In the genomic region with DNA sequence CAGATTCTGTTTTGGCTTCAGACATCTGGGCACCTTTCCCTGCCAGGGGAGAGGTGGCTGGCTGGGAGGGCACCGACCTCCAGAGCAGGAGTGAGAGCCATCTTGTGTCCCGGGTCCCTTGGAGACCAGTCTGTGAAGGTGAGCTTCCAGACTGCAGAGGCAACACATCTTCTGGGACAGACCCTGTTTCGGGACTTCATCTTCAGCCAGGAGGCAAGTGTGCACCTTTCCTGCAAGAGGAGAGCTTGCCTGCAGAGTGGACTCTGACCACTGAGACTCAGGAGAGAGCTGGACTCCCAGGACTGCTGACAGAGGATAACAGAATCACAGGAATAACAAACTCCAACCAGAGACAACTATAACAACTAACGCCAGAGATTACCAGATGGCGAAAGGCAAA, we compare ENCODE assay signal across 21 mouse cellular contexts.
DNase-seq lines count a peak whose midpoint lies in the region; ATAC-seq and TF ChIP-seq lines count a peak whose summit lies in the region.
"Had no signal": no experiment of that assay in that cellular context is flagged by ENCODE, and none has a peak within 500 bp of the region (broad histone marks: within the 10 kb centered on the region; RNA-seq: fewer than 3 reads in every experiment).

No protein-coding gene starts in this region.

- H3K36me3 ChIP-seq in kidney, adult 2 months (ENCODE audit: control insufficient read depth, insufficient read depth, low read length): no peaks in the 10 kb centered on the region
- no peaks in the 10 kb centered on the region for H3K36me3 ChIP-seq in kidney, embryonic 16.5 days (ENCODE audit: insufficient read depth, low read length)
- H3K36me3 ChIP-seq: embryonic facial prominence, embryonic 10.5 days; embryonic facial prominence, embryonic 13.5 days; forebrain, embryonic 12.5 days; forebrain, embryonic 15.5 days; hindbrain, embryonic 12.5 days; hindbrain, embryonic 15.5 days had no signal

- WGBS in kidney, adult 2 months: 64% methylated on average over 5 of the region's 5 CpGs
- 87% methylated on average over 5 of the region's 5 CpGs for WGBS in kidney, embryonic 16.5 days

- H3K27ac ChIP-seq in kidney, adult 2 months (ENCODE audit: insufficient read depth, low read depth, low read length): peak overlapping the region; percentile 93
- H3K27ac ChIP-seq in kidney, embryonic 16.5 days (ENCODE audit: low read length): no peak overlapping the region
- H3K27ac ChIP-seq: embryonic facial prominence, embryonic 10.5 days; embryonic facial prominence, embryonic 13.5 days; forebrain, embryonic 12.5 days; forebrain, embryonic 15.5 days; hindbrain, embryonic 12.5 days; hindbrain, embryonic 15.5 days had no signal

- DNase-seq in heart, adult 11 months: peak; percentile 78
- DNase-seq in heart, adult 18-20 months: no peak
- DNase-seq in kidney, adult 2 months: peak; percentile 83
- peak; percentile 31 to 56 for DNase-seq in kidney, postnatal 25 days
- no peak for DNase-seq in Muller cell, postnatal 12 days (ENCODE audit: inconsistent ontology term)
- DNase-seq in cerebellum, adult 9-10 months: no peak
- DNase-seq: adrenal gland, postnatal 36 days; cerebellum, adult 18-20 months; cerebellum, adult 9-11 months; cerebellum, postnatal 25 days; gastrocnemius, postnatal 25 days had no signal

- H3K4me1 ChIP-seq in kidney, adult 2 months (ENCODE audit: control insufficient read depth, insufficient read depth, low read length): peaks cover 8% of the 10 kb centered on the region; the same call in 1 of the 2 replicates
- no peaks in the 10 kb centered on the region for H3K4me1 ChIP-seq in kidney, embryonic 16.5 days (ENCODE audit: insufficient read depth, low read length)
- H3K4me1 ChIP-seq: embryonic facial prominence, embryonic 10.5 days; embryonic facial prominence, embryonic 13.5 days; forebrain, embryonic 12.5 days; hindbrain, embryonic 12.5 days; hindbrain, embryonic 15.5 days had no signal

- no peak overlapping the region for H3K9ac ChIP-seq in kidney, embryonic 16.5 days (replicated peaks; ENCODE audit: low read length)
- H3K9ac ChIP-seq: embryonic facial prominence, embryonic 13.5 days; forebrain, embryonic 12.5 days; forebrain, embryonic 15.5 days; hindbrain, embryonic 12.5 days; hindbrain, embryonic 15.5 days had no signal

- ATAC-seq in kidney, embryonic 16.5 days (ENCODE audit: low FRiP score, low TSS enrichment): no peak
- ATAC-seq: Patski had no signal

- H3K4me2 ChIP-seq in kidney, embryonic 16.5 days (replicated peaks; ENCODE audit: low read depth, low read length): no peak overlapping the region
- H3K4me2 ChIP-seq: embryonic facial prominence, embryonic 13.5 days; forebrain, embryonic 12.5 days; forebrain, embryonic 15.5 days; heart, embryonic 11.5 days; hindbrain, embryonic 12.5 days; hindbrain, embryonic 15.5 days had no signal

- H3K27me3 ChIP-seq in kidney, adult 2 months (replicated peaks; ENCODE audit: control insufficient read depth, insufficient read depth, low read length): no peaks in the 10 kb centered on the region
- H3K27me3 ChIP-seq in kidney, embryonic 16.5 days (ENCODE audit: insufficient read depth, low read length): no peaks in the 10 kb centered on the region
- H3K27me3 ChIP-seq: embryonic facial prominence, embryonic 13.5 days; forebrain, embryonic 12.5 days; forebrain, embryonic 15.5 days; hindbrain, embryonic 12.5 days; hindbrain, embryonic 15.5 days; Patski had no signal

- TF ChIP-seq POLR2A in kidney, adult 2 months (IDR thresholded peaks at IDR 0.05; ENCODE audit: low read depth, low read length): no peak

- no peaks in the 10 kb centered on the region for H3K9me3 ChIP-seq in kidney, embryonic 16.5 days (ENCODE audit: low read length)
- H3K9me3 ChIP-seq: embryonic facial prominence, embryonic 10.5 days; embryonic facial prominence, embryonic 13.5 days; forebrain, embryonic 12.5 days; forebrain, embryonic 15.5 days; hindbrain, embryonic 12.5 days; hindbrain, embryonic 15.5 days had no signal

- no peak for TF ChIP-seq CTCF in kidney, adult 2 months (conservative IDR thresholded peaks at IDR 0.05; ENCODE audit: insufficient read depth, insufficient read length, low read depth, low read length)

- H3K4me3 ChIP-seq in kidney, adult 2 months (ENCODE audit: insufficient read depth, low read depth, low read length): 0 out of 2 replicates have a peak overlapping the region, but pooled peaks have one; percentile 0
- no peak overlapping the region for H3K4me3 ChIP-seq in kidney, embryonic 16.5 days (ENCODE audit: low read length)
- H3K4me3 ChIP-seq: embryonic facial prominence, embryonic 10.5 days; embryonic facial prominence, embryonic 13.5 days; erythroblast, embryonic 14.5 days; forebrain, embryonic 12.5 days; forebrain, embryonic 15.5 days; hindbrain, embryonic 12.5 days; hindbrain, embryonic 15.5 days had no signal

Comparison
In these comparisons a context has a peak if more than half of its experiments do, and no peak if none do; other contexts are left out.
1. DNase-seq: peak in heart, adult 11 months (single experiment), kidney, adult 2 months (single experiment) and kidney, postnatal 25 days (2 of 2); none in heart, adult 18-20 months (0 of 2), Muller cell, postnatal 12 days (single experiment) and cerebellum, adult 9-10 months (single experiment).